Mouse (Mus musculus): Measurements from ENCODE around the gene Zfp618.

DNA sequence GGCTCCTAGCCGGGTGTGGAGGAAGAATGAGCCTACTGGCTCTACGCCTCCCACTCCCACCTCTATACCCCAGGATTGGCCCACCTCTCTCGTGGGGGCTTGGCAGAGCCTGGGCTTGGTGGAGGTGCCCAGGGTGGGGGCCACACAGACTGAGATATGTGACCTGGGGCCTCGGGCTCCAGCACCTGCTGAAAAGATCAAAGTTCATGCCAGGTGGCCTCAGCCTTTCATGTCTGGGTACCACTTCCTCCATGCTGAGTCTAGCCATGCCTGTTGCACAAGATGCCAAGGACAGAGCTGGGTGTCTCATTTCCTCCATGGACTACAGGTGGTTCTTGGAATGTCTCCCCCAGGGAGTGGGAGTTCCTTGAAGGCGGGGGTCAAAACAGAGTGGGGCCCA is 200.9 kb downstream of the Zfp618 start:
- TF ChIP-seq GATA1 (IDR thresholded peaks at IDR 0.05; ENCODE audit: borderline replicate concordance, low read length) (no peak), CTCF (IDR thresholded peaks at IDR 0.05; ENCODE audit: low read depth, low read length) (no peak), TAL1 (conservative IDR thresholded peaks at IDR 0.05; ENCODE audit: low read depth, low read length) (no peak)

All from G1E (cell line).